Mouse (Mus musculus): ENCODE data around the gene Slc22a23. TPM values are rescaled to one million over a fixed set of nuclear protein-coding genes. Genes with fewer than 3 reads are reported as not detected.

Slc22a23 gene
- polyA plus RNA-seq, 1 experiment from 2014 or later: 6.0 TPM

GRCm38 (mm10) chr13:34272275-34273054, 72.5 kb downstream of the Slc22a23 start:
- DNase-seq (ENCODE audit: low spot score) (peak; percentile 77), ATAC-seq (ENCODE audit: low read depth) (peak; percentile 53)
- Histone ChIP-seq H3K9ac (ENCODE audit: low read depth, low read length) (no peak overlapping the region), H3K4me2 (ENCODE audit: low read depth, low read length) (no peak overlapping the region), H3K27me3 (replicated peaks; ENCODE audit: control insufficient read depth, insufficient read depth, low read length) (no peaks in the 10 kb centered on the region), H3K4me3 (ENCODE audit: low read depth, low read length) (no peak overlapping the region), H3K9me3 (ENCODE audit: control insufficient read depth, low read length) (no peaks in the 10 kb centered on the region), H3K4me1 (ENCODE audit: control insufficient read depth, insufficient read depth, low read length) (peaks cover 18% of the 10 kb centered on the region), H3K36me3 (ENCODE audit: control insufficient read depth, insufficient read depth, low read length) (no peaks in the 10 kb centered on the region), H3K27ac (replicated peaks; ENCODE audit: low read depth, low read length) (no peak overlapping the region)
- WGBS: 7% methylated on average over 8 of the region's 8 CpGs

- no peak overlapping the region for H3K9ac ChIP-seq (ENCODE audit: low read depth, low read length)
- H3K9me3 ChIP-seq (ENCODE audit: control insufficient read depth, low read length): no peaks in the 10 kb centered on the region
- H3K4me1 ChIP-seq (ENCODE audit: control insufficient read depth, insufficient read depth, low read length): peaks cover 18% of the 10 kb centered on the region
- ATAC-seq (ENCODE audit: low read depth): peak; percentile 70
- no peak overlapping the region for H3K4me3 ChIP-seq (ENCODE audit: low read depth, low read length)
- no peaks in the 10 kb centered on the region for H3K36me3 ChIP-seq (ENCODE audit: control insufficient read depth, insufficient read depth, low read length)
- 71% methylated on average over 2 of the region's 2 CpGs for WGBS
- DNase-seq (ENCODE audit: low spot score): peak; percentile 51
- no peaks in the 10 kb centered on the region for H3K27me3 ChIP-seq (replicated peaks; ENCODE audit: control insufficient read depth, insufficient read depth, low read length)
- H3K27ac ChIP-seq (replicated peaks; ENCODE audit: low read depth, low read length): no peak overlapping the region
- no peak overlapping the region for H3K4me2 ChIP-seq (ENCODE audit: low read depth, low read length)
Measured at GRCm38 (mm10) chr13:34271665-34272064, 73.3 kb downstream of the Slc22a23 start.

- no peak overlapping the region for H3K4me3 ChIP-seq (ENCODE audit: low read depth, low read length)
- peaks cover 18% of the 10 kb centered on the region for H3K4me1 ChIP-seq (ENCODE audit: control insufficient read depth, insufficient read depth, low read length)
- no peaks in the 10 kb centered on the region for H3K9me3 ChIP-seq (ENCODE audit: control insufficient read depth, low read length)
- DNase-seq (ENCODE audit: low spot score) (no peak), ATAC-seq (ENCODE audit: low read depth) (no peak)
- H3K27ac ChIP-seq (replicated peaks; ENCODE audit: low read depth, low read length): no peak overlapping the region
- no peak overlapping the region for H3K9ac ChIP-seq (ENCODE audit: low read depth, low read length)
- H3K36me3 ChIP-seq (ENCODE audit: control insufficient read depth, insufficient read depth, low read length): no peaks in the 10 kb centered on the region
- no peaks in the 10 kb centered on the region for H3K27me3 ChIP-seq (replicated peaks; ENCODE audit: control insufficient read depth, insufficient read depth, low read length)
- 85% methylated on average over 5 of the region's 5 CpGs for WGBS
- H3K4me2 ChIP-seq (ENCODE audit: low read depth, low read length): no peak overlapping the region
Measured at GRCm38 (mm10) chr13:34270886-34271602, 73.9 kb downstream of the Slc22a23 start.

- no peaks in the 10 kb centered on the region for H3K27me3 ChIP-seq (replicated peaks; ENCODE audit: control insufficient read depth, insufficient read depth, low read length)
- no peak overlapping the region for H3K27ac ChIP-seq (replicated peaks; ENCODE audit: low read depth, low read length)
- H3K9ac ChIP-seq (ENCODE audit: low read depth, low read length): no peak overlapping the region
- ATAC-seq (ENCODE audit: low read depth) (no peak), DNase-seq (ENCODE audit: low spot score) (no peak)
- WGBS: 76% methylated on average over 2 of the region's 2 CpGs
- no peaks in the 10 kb centered on the region for H3K9me3 ChIP-seq (ENCODE audit: control insufficient read depth, low read length)
- peaks cover 18% of the 10 kb centered on the region for H3K4me1 ChIP-seq (ENCODE audit: control insufficient read depth, insufficient read depth, low read length)
- no peak overlapping the region for H3K4me3 ChIP-seq (ENCODE audit: low read depth, low read length)
- no peaks in the 10 kb centered on the region for H3K36me3 ChIP-seq (ENCODE audit: control insufficient read depth, insufficient read depth, low read length)
- no peak overlapping the region for H3K4me2 ChIP-seq (ENCODE audit: low read depth, low read length)
Measured at GRCm38 (mm10) chr13:34269376-34269991, 75.5 kb downstream of the Slc22a23 start.

- no peaks in the 10 kb centered on the region for H3K9me3 ChIP-seq (ENCODE audit: control insufficient read depth, low read length)
- no peaks in the 10 kb centered on the region for H3K36me3 ChIP-seq (ENCODE audit: control insufficient read depth, insufficient read depth, low read length)
- no peak overlapping the region for H3K27ac ChIP-seq (replicated peaks; ENCODE audit: low read depth, low read length)
- H3K4me2 ChIP-seq (ENCODE audit: low read depth, low read length): no peak overlapping the region
- ATAC-seq (ENCODE audit: low read depth) (no peak), DNase-seq (ENCODE audit: low spot score) (no peak)
- H3K9ac ChIP-seq (ENCODE audit: low read depth, low read length): no peak overlapping the region
- peaks cover 9% of the 10 kb centered on the region for H3K4me1 ChIP-seq (ENCODE audit: control insufficient read depth, insufficient read depth, low read length)
- H3K27me3 ChIP-seq (replicated peaks; ENCODE audit: control insufficient read depth, insufficient read depth, low read length): no peaks in the 10 kb centered on the region
- H3K4me3 ChIP-seq (ENCODE audit: low read depth, low read length): no peak overlapping the region
- 80% methylated on average over 8 of the region's 8 CpGs for WGBS
Measured at GRCm38 (mm10) chr13:34266942-34267660, 77.9 kb downstream of the Slc22a23 start.

GRCm38 (mm10) chr13:34266067-34266466, 78.9 kb downstream of the Slc22a23 start:
- 91% methylated on average over 8 of the region's 8 CpGs for WGBS
- H3K9me3 ChIP-seq (ENCODE audit: control insufficient read depth, low read length): no peaks in the 10 kb centered on the region
- H3K27ac ChIP-seq (replicated peaks; ENCODE audit: low read depth, low read length): no peak overlapping the region
- H3K27me3 ChIP-seq (replicated peaks; ENCODE audit: control insufficient read depth, insufficient read depth, low read length): no peaks in the 10 kb centered on the region
- no peak for ATAC-seq (ENCODE audit: low read depth)
- H3K4me3 ChIP-seq (ENCODE audit: low read depth, low read length): no peak overlapping the region
- no peaks in the 10 kb centered on the region for H3K4me1 ChIP-seq (ENCODE audit: control insufficient read depth, insufficient read depth, low read length)
- no peaks in the 10 kb centered on the region for H3K36me3 ChIP-seq (ENCODE audit: control insufficient read depth, insufficient read depth, low read length)
- H3K9ac ChIP-seq (ENCODE audit: low read depth, low read length): no peak overlapping the region
- H3K4me2 ChIP-seq (ENCODE audit: low read depth, low read length): no peak overlapping the region
- no peak for DNase-seq (ENCODE audit: low spot score)

- no peaks in the 10 kb centered on the region for H3K4me1 ChIP-seq (ENCODE audit: control insufficient read depth, insufficient read depth, low read length)
- no peak overlapping the region for H3K4me2 ChIP-seq (ENCODE audit: low read depth, low read length)
- no peak for DNase-seq (ENCODE audit: low spot score)
- 76% methylated on average over 5 of the region's 5 CpGs for WGBS
- H3K36me3 ChIP-seq (ENCODE audit: control insufficient read depth, insufficient read depth, low read length): no peaks in the 10 kb centered on the region
- no peak overlapping the region for H3K9ac ChIP-seq (ENCODE audit: low read depth, low read length)
- no peaks in the 10 kb centered on the region for H3K9me3 ChIP-seq (ENCODE audit: control insufficient read depth, low read length)
- no peaks in the 10 kb centered on the region for H3K27me3 ChIP-seq (replicated peaks; ENCODE audit: control insufficient read depth, insufficient read depth, low read length)
- H3K27ac ChIP-seq (replicated peaks; ENCODE audit: low read depth, low read length): no peak overlapping the region
- H3K4me3 ChIP-seq (ENCODE audit: low read depth, low read length): no peak overlapping the region
- ATAC-seq (ENCODE audit: low read depth): no peak
Measured at GRCm38 (mm10) chr13:34265576-34265975, 79.4 kb downstream of the Slc22a23 start.

GRCm38 (mm10) chr13:34265022-34265565, 79.9 kb downstream of the Slc22a23 start:
- Histone ChIP-seq H3K9ac (ENCODE audit: low read depth, low read length) (no peak overlapping the region), H3K4me1 (ENCODE audit: control insufficient read depth, insufficient read depth, low read length) (no peaks in the 10 kb centered on the region), H3K4me2 (ENCODE audit: low read depth, low read length) (no peak overlapping the region), H3K9me3 (ENCODE audit: control insufficient read depth, low read length) (no peaks in the 10 kb centered on the region), H3K36me3 (ENCODE audit: control insufficient read depth, insufficient read depth, low read length) (no peaks in the 10 kb centered on the region), H3K27me3 (replicated peaks; ENCODE audit: control insufficient read depth, insufficient read depth, low read length) (no peaks in the 10 kb centered on the region), H3K27ac (replicated peaks; ENCODE audit: low read depth, low read length) (no peak overlapping the region), H3K4me3 (ENCODE audit: low read depth, low read length) (no peak overlapping the region)
- no peak for ATAC-seq (ENCODE audit: low read depth)
- DNase-seq (ENCODE audit: low spot score): no peak
- WGBS: 90% methylated on average over 3 of the region's 3 CpGs
